Mouse (Mus musculus) CD4-positive, CD25-positive, alpha-beta regulatory T cell, adult 4 months (primary cell): ENCODE results near the gene 9330161L09Rik. TPM values are rescaled to one million over a fixed set of nuclear protein-coding genes. Genes with fewer than 3 reads are reported as not detected.

Experiments used
- ATAC-seq: one replicate; pipeline ENCODE4 v1.8.0; 2017
- polyA plus RNA-seq, 2 experiments: library from polyadenylated mRNA; unstranded; fragments of 100-300 nt; shearing (Covaris generic); gene quantifications; one replicate each; pipeline ENCODE4 v1.2.1; 2017

The 9330161L09Rik gene
- polyA plus RNA-seq, 2 experiments from 2014 or later = 0.90 TPM; not detected in 1

- ATAC-seq = peak; percentile 98
Observed at GRCm38 (mm10) chr12:103388505-103389347, 18.9 kb downstream of the 9330161L09Rik start, which contains the start of gene Otub2. Gene Otub2 (plus strand): TSS chr12:103388682.

- no peak for ATAC-seq
Observed at GRCm38 (mm10) chr12:103380226-103380625, 27.4 kb downstream of the 9330161L09Rik start.

- no peak for ATAC-seq
Observed at GRCm38 (mm10) chr12:103376774-103377173, 30.8 kb downstream of the 9330161L09Rik start.

- ATAC-seq = no peak
Observed at GRCm38 (mm10) chr12:103376124-103376523, 31.5 kb downstream of the 9330161L09Rik start.

- no peak for ATAC-seq
Observed at GRCm38 (mm10) chr12:103373530-103374236, 33.9 kb downstream of the 9330161L09Rik start.

GRCm38 (mm10) chr12:103371711-103372110 lies 35.9 kb downstream of the 9330161L09Rik start:
- ATAC-seq = peak; percentile 61

- ATAC-seq = no peak
Observed at GRCm38 (mm10) chr12:103370861-103371260, 36.8 kb downstream of the 9330161L09Rik start.

GRCm38 (mm10) chr12:103368777-103369176 lies 38.8 kb downstream of the 9330161L09Rik start:
- no peak for ATAC-seq

- ATAC-seq = no peak
Observed at GRCm38 (mm10) chr12:103368326-103368669, 39.3 kb downstream of the 9330161L09Rik start.

GRCm38 (mm10) chr12:103367620-103368325 lies 39.8 kb downstream of the 9330161L09Rik start:
- peak; percentile 77 for ATAC-seq

GRCm38 (mm10) chr12:103367171-103367570 lies 40.4 kb downstream of the 9330161L09Rik start:
- ATAC-seq = no peak

GRCm38 (mm10) chr12:103362336-103362735 lies 45.3 kb downstream of the 9330161L09Rik start:
- ATAC-seq = no peak

GRCm38 (mm10) chr12:103361539-103362307 lies 45.9 kb downstream of the 9330161L09Rik start:
- no peak for ATAC-seq

GRCm38 (mm10) chr12:103360812-103361211 lies 46.8 kb downstream of the 9330161L09Rik start:
- no peak for ATAC-seq

GRCm38 (mm10) chr12:103358951-103359801 lies 48.4 kb downstream of the 9330161L09Rik start:
- no peak for ATAC-seq

- ATAC-seq = no peak
Observed at GRCm38 (mm10) chr12:103358216-103358615, 49.4 kb downstream of the 9330161L09Rik start.

Other genes with a start within 250 kb of the 9330161L09Rik start
- not detected for gene Prima1, start 165.7 kb downstream of the 9330161L09Rik start, polyA plus RNA-seq
- not detected for gene Fam181a, start 96.8 kb downstream of the 9330161L09Rik start, polyA plus RNA-seq
- gene Asb2, start 51.8 kb downstream of the 9330161L09Rik start, polyA plus RNA-seq = 10 to 100 TPM; 25.2 to 31.4 TPM
- 1 to 10 TPM; 1.4 to 1.5 TPM for gene Otub2, start 19.1 kb downstream of the 9330161L09Rik start, polyA plus RNA-seq
- gene Ddx24, start 18.0 kb upstream of the 9330161L09Rik start, polyA plus RNA-seq = 100 to 1,000 TPM; 250 to 324 TPM
- gene Ifi27, start 26.4 kb upstream of the 9330161L09Rik start, polyA plus RNA-seq = 100 to 1,000 TPM; 343 to 436 TPM
- 1,000 to 10,000 TPM; 1,231 to 1,594 TPM for gene Ifi27l2a, start 35.9 kb upstream of the 9330161L09Rik start, polyA plus RNA-seq
- under 1 TPM in 1 of 2 experiments, not detected in 1; 0.40 TPM for gene Ifi27l2b, start 49.4 kb upstream of the 9330161L09Rik start, polyA plus RNA-seq
- under 1 TPM in 1 of 2 experiments, not detected in 1; 0.36 TPM for gene Ppp4r4, start 124.5 kb upstream of the 9330161L09Rik start, polyA plus RNA-seq
- gene Serpina10, start 223.6 kb upstream of the 9330161L09Rik start, polyA plus RNA-seq = not detected
- gene Serpina6, start 249.4 kb upstream of the 9330161L09Rik start, polyA plus RNA-seq = not detected